Mouse (Mus musculus): ENCODE data around the gene Ccp110. TPM values are rescaled to one million over a fixed set of nuclear protein-coding genes. Genes with fewer than 3 reads are reported as not detected.

The Ccp110 gene
- polyA plus RNA-seq, 1 experiment from 2014 or later = 3.5 TPM

DNA sequence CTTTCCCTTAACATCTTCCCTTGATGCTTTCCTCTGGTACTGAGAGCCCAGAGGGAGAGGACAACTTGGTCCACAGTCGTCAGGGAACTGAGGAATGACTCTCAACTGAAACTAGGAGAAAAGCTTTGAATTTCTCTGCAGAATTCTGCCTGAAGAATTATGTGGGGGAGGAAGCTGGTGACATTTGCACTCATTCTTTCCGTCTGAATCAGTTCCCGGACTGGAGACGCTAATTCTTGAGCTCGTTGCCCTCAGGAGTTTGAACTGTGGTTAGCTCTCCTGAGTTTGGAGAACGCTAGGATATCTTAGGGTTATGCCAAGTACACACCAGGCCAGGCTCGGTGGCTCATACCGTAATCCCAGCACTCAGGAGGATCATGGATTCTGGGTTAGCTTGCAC lies 56.9 kb downstream of the Ccp110 start:
- Histone ChIP-seq H3K27ac (ENCODE audit: low read depth) (no peak overlapping the region), H3K27me3 (ENCODE audit: insufficient read depth, low read length) (no peaks in the 10 kb centered on the region), H3K4me1 (ENCODE audit: insufficient read depth) (no peaks in the 10 kb centered on the region), H3K4me2 (ENCODE audit: low read depth, low read length) (no peak overlapping the region), H3K36me3 (replicated peaks; ENCODE audit: insufficient read depth, low read length) (peaks cover 9% of the 10 kb centered on the region; the same call in 1 of the 2 replicates), H3K9ac (replicated peaks) (no peak overlapping the region), H3K9me3 (ENCODE audit: low read length) (no peaks in the 10 kb centered on the region), H3K4me3 (ENCODE audit: low read depth, low read length) (no peak overlapping the region)
- TF ChIP-seq EP300 (IDR thresholded peaks at IDR 0.05; ENCODE audit: low read depth) (no peak), CTCF (IDR thresholded peaks at IDR 0.05; ENCODE audit: low read depth) (no peak)
- DNase-seq = no peak
- 78% methylated on average over 8 of the region's 8 CpGs for WGBS (ENCODE audit: insufficient replicate concordance)
- no peak for ATAC-seq

- no peaks in the 10 kb centered on the region for H3K4me1 ChIP-seq (ENCODE audit: insufficient read depth)
- H3K4me3 ChIP-seq (ENCODE audit: low read depth, low read length) = no peak overlapping the region
- no peaks in the 10 kb centered on the region for H3K9me3 ChIP-seq (ENCODE audit: low read length)
- peaks cover 9% of the 10 kb centered on the region; the same call in 1 of the 2 replicates for H3K36me3 ChIP-seq (replicated peaks; ENCODE audit: insufficient read depth, low read length)
- ATAC-seq (no peak), DNase-seq (no peak)
- no peak overlapping the region for H3K4me2 ChIP-seq (ENCODE audit: low read depth, low read length)
- H3K27me3 ChIP-seq (ENCODE audit: insufficient read depth, low read length) = no peaks in the 10 kb centered on the region
- H3K9ac ChIP-seq (replicated peaks) = no peak overlapping the region
- no peak overlapping the region for H3K27ac ChIP-seq (ENCODE audit: low read depth)
- WGBS (ENCODE audit: insufficient replicate concordance) = 39% methylated on average over 1 of the region's 1 CpGs
- TF ChIP-seq EP300 (IDR thresholded peaks at IDR 0.05; ENCODE audit: low read depth) (no peak), CTCF (IDR thresholded peaks at IDR 0.05; ENCODE audit: low read depth) (no peak)
Measured at GRCm38 (mm10) chr7:118769655-118770054, 57.3 kb downstream of the Ccp110 start.

- H3K36me3 ChIP-seq (replicated peaks; ENCODE audit: insufficient read depth, low read length) = peaks cover 20% of the 10 kb centered on the region
- no peak overlapping the region for H3K9ac ChIP-seq (replicated peaks)
- DNase-seq (no peak), ATAC-seq (no peak)
- H3K27me3 ChIP-seq (ENCODE audit: insufficient read depth, low read length) = no peaks in the 10 kb centered on the region
- H3K9me3 ChIP-seq (ENCODE audit: low read length) = no peaks in the 10 kb centered on the region
- H3K4me2 ChIP-seq (ENCODE audit: low read depth, low read length) = no peak overlapping the region
- WGBS (ENCODE audit: insufficient replicate concordance) = 90% methylated on average over 12 of the region's 12 CpGs
- no peak overlapping the region for H3K4me3 ChIP-seq (ENCODE audit: low read depth, low read length)
- TF ChIP-seq CTCF (IDR thresholded peaks at IDR 0.05; ENCODE audit: low read depth) (no peak), EP300 (IDR thresholded peaks at IDR 0.05; ENCODE audit: low read depth) (no peak)
- no peak overlapping the region for H3K27ac ChIP-seq (ENCODE audit: low read depth)
- H3K4me1 ChIP-seq (ENCODE audit: insufficient read depth) = no peaks in the 10 kb centered on the region
Measured at GRCm38 (mm10) chr7:118773027-118773426, 60.7 kb downstream of the Ccp110 start.

- H3K27ac ChIP-seq (ENCODE audit: low read depth) = no peak overlapping the region
- ATAC-seq (no peak), DNase-seq (no peak)
- H3K27me3 ChIP-seq (ENCODE audit: insufficient read depth, low read length) = no peaks in the 10 kb centered on the region
- no peak overlapping the region for H3K4me3 ChIP-seq (ENCODE audit: low read depth, low read length)
- H3K9ac ChIP-seq (replicated peaks) = no peak overlapping the region
- H3K36me3 ChIP-seq (replicated peaks; ENCODE audit: insufficient read depth, low read length) = peaks cover 23% of the 10 kb centered on the region
- no peak overlapping the region for H3K4me2 ChIP-seq (ENCODE audit: low read depth, low read length)
- no peaks in the 10 kb centered on the region for H3K9me3 ChIP-seq (ENCODE audit: low read length)
- 80% methylated on average over 7 of the region's 7 CpGs for WGBS (ENCODE audit: insufficient replicate concordance)
- no peak for TF ChIP-seq CTCF (IDR thresholded peaks at IDR 0.05; ENCODE audit: low read depth)
- TF ChIP-seq EP300 (IDR thresholded peaks at IDR 0.05; ENCODE audit: low read depth) = no peak
- no peaks in the 10 kb centered on the region for H3K4me1 ChIP-seq (ENCODE audit: insufficient read depth)
Measured at GRCm38 (mm10) chr7:118775991-118776390, 63.6 kb downstream of the Ccp110 start.

DNA sequence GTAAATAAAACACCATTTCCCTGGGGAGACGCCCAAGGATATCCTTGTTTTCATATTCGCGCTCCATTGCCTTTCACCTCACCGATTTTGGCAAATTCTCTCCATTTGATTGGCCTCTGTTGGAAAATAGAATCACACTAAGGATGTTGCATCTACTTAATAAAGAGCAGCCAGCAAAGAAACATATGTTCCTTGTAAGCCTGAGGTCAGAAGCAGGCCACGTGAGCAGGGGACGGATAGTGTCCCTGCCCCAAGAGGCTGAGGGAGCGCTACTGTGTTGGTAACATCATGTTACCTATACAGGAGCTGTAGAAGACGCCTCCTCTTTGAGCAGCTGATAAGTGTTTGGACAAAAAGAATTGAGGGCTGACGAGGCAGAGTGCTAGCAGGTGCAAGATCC lies 64.1 kb downstream of the Ccp110 start:
- Histone ChIP-seq H3K4me3 (ENCODE audit: low read depth, low read length) (no peak overlapping the region), H3K27me3 (ENCODE audit: insufficient read depth, low read length) (no peaks in the 10 kb centered on the region), H3K4me1 (ENCODE audit: insufficient read depth) (no peaks in the 10 kb centered on the region), H3K9ac (replicated peaks) (no peak overlapping the region), H3K27ac (ENCODE audit: low read depth) (no peak overlapping the region), H3K36me3 (replicated peaks; ENCODE audit: insufficient read depth, low read length) (peaks cover 26% of the 10 kb centered on the region), H3K4me2 (ENCODE audit: low read depth, low read length) (no peak overlapping the region), H3K9me3 (ENCODE audit: low read length) (no peaks in the 10 kb centered on the region)
- 74% methylated on average over 9 of the region's 9 CpGs for WGBS (ENCODE audit: insufficient replicate concordance)
- TF ChIP-seq CTCF (IDR thresholded peaks at IDR 0.05; ENCODE audit: low read depth) = no peak
- TF ChIP-seq EP300 (IDR thresholded peaks at IDR 0.05; ENCODE audit: low read depth) = no peak
- DNase-seq (no peak), ATAC-seq (no peak)

DNA sequence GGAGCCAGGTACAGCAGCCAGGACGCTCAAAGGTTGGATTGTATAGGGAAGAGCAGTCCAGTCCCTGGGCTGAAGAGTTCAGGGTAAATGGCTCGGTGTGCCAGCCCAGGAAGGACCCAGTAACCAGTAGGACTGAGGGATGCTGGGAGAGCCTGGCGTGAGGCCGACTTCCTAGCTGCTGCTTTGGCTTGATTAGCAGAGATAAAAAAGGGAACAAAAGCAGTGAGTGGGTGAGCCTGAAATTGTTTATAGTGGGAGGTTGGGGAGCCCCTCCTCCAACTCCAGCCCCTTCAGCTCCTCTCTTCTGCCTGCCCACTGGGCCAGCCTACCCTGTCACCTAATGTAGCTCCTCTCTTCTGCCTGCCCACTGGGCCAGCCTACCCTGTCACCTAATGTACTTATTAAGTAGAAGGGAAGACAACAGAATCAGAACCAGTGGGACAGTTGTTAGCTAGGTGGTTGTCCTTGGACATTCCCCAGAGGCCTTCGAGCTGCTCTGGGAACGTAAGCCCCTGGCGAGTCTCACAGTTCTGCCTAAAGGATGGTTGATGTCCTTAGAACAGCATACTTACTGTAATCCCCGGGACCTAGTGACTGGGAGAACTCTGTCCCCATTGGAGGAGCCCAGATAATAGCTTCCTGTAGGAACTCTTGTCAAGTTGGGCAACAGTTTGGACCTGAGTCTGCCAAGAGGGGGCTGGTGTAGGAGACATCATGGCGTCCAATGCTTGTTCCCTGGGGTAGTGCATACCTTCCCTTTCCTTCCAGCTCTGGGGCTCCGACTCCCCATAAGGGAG lies 65.4 kb downstream of the Ccp110 start:
- Histone ChIP-seq H3K4me1 (ENCODE audit: insufficient read depth) (no peaks in the 10 kb centered on the region), H3K9ac (replicated peaks) (no peak overlapping the region), H3K36me3 (replicated peaks; ENCODE audit: insufficient read depth, low read length) (peaks cover 28% of the 10 kb centered on the region), H3K27me3 (ENCODE audit: insufficient read depth, low read length) (no peaks in the 10 kb centered on the region), H3K9me3 (ENCODE audit: low read length) (no peaks in the 10 kb centered on the region), H3K4me2 (ENCODE audit: low read depth, low read length) (no peak overlapping the region), H3K27ac (ENCODE audit: low read depth) (no peak overlapping the region), H3K4me3 (ENCODE audit: low read depth, low read length) (no peak overlapping the region)
- 62% methylated on average over 10 of the region's 10 CpGs for WGBS (ENCODE audit: insufficient replicate concordance)
- no peak for DNase-seq
- peak; percentile 47; the same call in 1 of the 2 replicates for ATAC-seq
- no peak for TF ChIP-seq EP300 (IDR thresholded peaks at IDR 0.05; ENCODE audit: low read depth)
- TF ChIP-seq CTCF (IDR thresholded peaks at IDR 0.05; ENCODE audit: low read depth) = no peak
